Mouse (Mus musculus) lung, postnatal 0 days (tissue): Measurements from ENCODE around the gene Rhof.

Experiments
- CTCF ChIP-seq: IDR thresholded peaks from 2 replicates; pipeline ENCODE4 v1.5.1; 2016; ENCODE audit warnings: antibody characterized with exemption, mild to moderate bottlenecking
- EP300 ChIP-seq: IDR thresholded peaks from 2 replicates; pipeline ENCODE4 v1.6.1; 2016; ENCODE audit warnings: antibody characterized with exemption, mild to moderate bottlenecking, control low read depth

- TF ChIP-seq CTCF (no peak), EP300 (no peak)
Observed at GRCm38 (mm10) chr5:123117773-123118172, 14.7 kb downstream of the Rhof start.
